Mouse (Mus musculus) cortical plate, adult 2 months (tissue): ENCODE measurements around the gene Abtb1.

Source experiments
- CTCF ChIP-seq: fragments of 200-500 bp; IDR thresholded peaks from 2 replicates; pipeline ENCODE4 v1.5.1; 2011; ENCODE audit warnings: mild to moderate bottlenecking, control low read depth, low read length; ENCODE audit not compliant: insufficient read depth; ENCODE audit errors: extremely low read depth
- POLR2A ChIP-seq: fragments of 200-500 bp; IDR thresholded peaks from 2 replicates; pipeline ENCODE4 v1.6.1; 2011; ENCODE audit warnings: mild to moderate bottlenecking, low read length, control low read depth; ENCODE audit not compliant: insufficient read depth; ENCODE audit errors: extremely low read depth

- TF ChIP-seq CTCF: no peak
- TF ChIP-seq POLR2A: no peak
Measured at GRCm38 (mm10) chr6:88850034-88850433, 8.2 kb upstream of the Abtb1 start.
